Mouse (Mus musculus) embryo, embryonic 10.5 days (tissue): ENCODE results near the gene Klhdc4.

ENCODE experiments used
- DNase-seq: peaks from one replicate; pipeline ENCODE4 v3.0.0-alpha.2; 2015; ENCODE audit warnings: low spot score

The Klhdc4 gene

GRCm38 (mm10) chr8:121829048-121829776, at the start of gene Klhdc4:
Klhdc4 (minus strand) TSS chr8:121829569.
- DNase-seq, result peak; percentile 95

GRCm38 (mm10) chr8:121877828-121878480, 48.6 kb upstream of the Klhdc4 start:
- DNase-seq, result no peak

GRCm38 (mm10) chr8:121877212-121877611, 47.8 kb upstream of the Klhdc4 start:
- DNase-seq, result no peak

- DNase-seq, result no peak
These were observed 46.1 kb upstream of the Klhdc4 start for GRCm38 (mm10) chr8:121875517-121875916.

GRCm38 (mm10) chr8:121875045-121875444, 45.7 kb upstream of the Klhdc4 start:
- DNase-seq, result no peak

- DNase-seq, result peak; percentile 62
These were observed 44.7 kb upstream of the Klhdc4 start for GRCm38 (mm10) chr8:121874031-121874430.

GRCm38 (mm10) chr8:121871833-121872440, 42.6 kb upstream of the Klhdc4 start:
- DNase-seq, result no peak

GRCm38 (mm10) chr8:121870190-121870589, 40.8 kb upstream of the Klhdc4 start:
- DNase-seq, result no peak

GRCm38 (mm10) chr8:121868896-121869295, 39.5 kb upstream of the Klhdc4 start:
- no peak for DNase-seq

GRCm38 (mm10) chr8:121868196-121868595, 38.8 kb upstream of the Klhdc4 start:
- DNase-seq, result no peak

- DNase-seq, result peak; percentile 55
These were observed 36.0 kb upstream of the Klhdc4 start for GRCm38 (mm10) chr8:121865356-121865755.

GRCm38 (mm10) chr8:121861806-121862548, 32.6 kb upstream of the Klhdc4 start:
- no peak for DNase-seq

- no peak for DNase-seq
These were observed 31.9 kb upstream of the Klhdc4 start for GRCm38 (mm10) chr8:121861276-121861675.

- DNase-seq, result no peak
These were observed 28.4 kb upstream of the Klhdc4 start for GRCm38 (mm10) chr8:121857747-121858146.

GRCm38 (mm10) chr8:121857331-121857730, 28.0 kb upstream of the Klhdc4 start:
- DNase-seq, result no peak

GRCm38 (mm10) chr8:121856071-121856746, 26.8 kb upstream of the Klhdc4 start:
- no peak for DNase-seq

- DNase-seq, result no peak
These were observed 24.2 kb upstream of the Klhdc4 start for GRCm38 (mm10) chr8:121853586-121853985.

- no peak for DNase-seq
These were observed 23.1 kb upstream of the Klhdc4 start for GRCm38 (mm10) chr8:121852464-121852863.

GRCm38 (mm10) chr8:121851716-121852115, 22.3 kb upstream of the Klhdc4 start:
- no peak for DNase-seq

- DNase-seq, result peak; percentile 99
These were observed 21.6 kb upstream of the Klhdc4 start for GRCm38 (mm10) chr8:121850821-121851470.

GRCm38 (mm10) chr8:121850436-121850820, 21.1 kb upstream of the Klhdc4 start:
- DNase-seq, result peak; percentile 26
